Mouse (Mus musculus) stomach, embryonic 14.5 days (tissue): ENCODE measurements around the gene Bpifb4. TPM values are rescaled to one million over a fixed set of nuclear protein-coding genes. Genes with fewer than 3 reads are reported as not detected.

Source experiments
- ATAC-seq: fragments of 200-750 bp; cut with Nextera tagmentation; 2 replicates; pipeline ENCODE4 v1.8.0; 2017; ENCODE audit warnings: low read depth, moderate TSS enrichment; ENCODE audit not compliant: insufficient number of reproducible peaks, insufficient read depth, low FRiP score
- H3K27ac ChIP-seq: fragments of 300-500 bp; sonication (generic); 2 replicates; pipeline ENCODE4 v1.5.1; 2014; ENCODE audit warnings: mild to moderate bottlenecking, low read length, moderate library complexity, mixed read lengths
- H3K27me3 ChIP-seq: fragments of 300-500 bp; sonication (generic); 2 replicates; pipeline ENCODE4 v1.6.1; 2014; ENCODE audit warnings: low read length, control low read depth, mixed read lengths; ENCODE audit not compliant: control insufficient read depth, insufficient read depth
- H3K36me3 ChIP-seq: fragments of 300-500 bp; sonication (generic); 2 replicates; pipeline ENCODE4 v1.6.1; 2014; ENCODE audit warnings: mild to moderate bottlenecking, control low read depth, low read length, moderate library complexity, mixed read lengths; ENCODE audit not compliant: control insufficient read depth, insufficient read depth
- H3K4me1 ChIP-seq: fragments of 300-500 bp; sonication (generic); 2 replicates; pipeline ENCODE4 v1.6.1; 2014; ENCODE audit warnings: low read length, control low read depth, mixed read lengths; ENCODE audit not compliant: control insufficient read depth, insufficient read depth
- H3K4me2 ChIP-seq: fragments of 300-500 bp; sonication (generic); replicated peaks from 2 replicates; pipeline ENCODE4 v1.6.1; 2014; ENCODE audit warnings: low read depth, low read length, control low read depth
- H3K4me3 ChIP-seq: fragments of 300-500 bp; sonication (generic); 2 replicates; pipeline ENCODE4 v1.5.1; 2014; ENCODE audit warnings: low read depth, low read length, control low read depth
- H3K9ac ChIP-seq: fragments of 300-500 bp; sonication (generic); replicated peaks from 2 replicates; pipeline ENCODE4 v1.6.1; 2014; ENCODE audit warnings: low read depth, mild to moderate bottlenecking, control low read depth, low read length, moderate library complexity, mixed read lengths
- H3K9me3 ChIP-seq: fragments of 300-500 bp; sonication (generic); 2 replicates; pipeline ENCODE4 v1.6.1; 2016; ENCODE audit warnings: low read depth, low read length, control low read depth; ENCODE audit not compliant: control insufficient read depth
- WGBS: fragments of 180-500 bp; shearing (Covaris S2); extraction: QIAGEN DNeasy Blood & Tissue Kit; methylation state at CpG from one replicate; pipeline ENCODE4 v1.1.7; 2014; 5-methylcytosine and 5-hydroxymethylcytosine counted together
- polyA plus RNA-seq: library from polyadenylated mRNA; unstranded; fragments of >200 nt; fragmentation: Nextera tagmentation; extraction: Ambion mirVana; gene quantifications from 2 replicates; pipeline ENCODE4 v1.2.1, GENCODE M21; 2014

The Bpifb4 gene
- polyA plus RNA-seq = not detected in 2 replicates

GRCm38 (mm10) chr2:153937843-153938242 lies at the start of gene Bpifb4:
TSS of gene Bpifb4 (plus strand) at chr2:153938212.
- WGBS = 86% methylated on average over 5 of the region's 5 CpGs
- no peak for ATAC-seq
- Histone ChIP-seq H3K36me3 (no peaks in the 10 kb centered on the region), H3K9me3 (no peaks in the 10 kb centered on the region), H3K9ac (no peak within 1 kb of the TSS), H3K4me1 (no peaks in the 10 kb centered on the region), H3K4me3 (no peak within 1 kb of the TSS), H3K27ac (no peak within 1 kb of the TSS), H3K4me2 (no peak within 1 kb of the TSS), H3K27me3 (no peaks in the 10 kb centered on the region)

DNA sequence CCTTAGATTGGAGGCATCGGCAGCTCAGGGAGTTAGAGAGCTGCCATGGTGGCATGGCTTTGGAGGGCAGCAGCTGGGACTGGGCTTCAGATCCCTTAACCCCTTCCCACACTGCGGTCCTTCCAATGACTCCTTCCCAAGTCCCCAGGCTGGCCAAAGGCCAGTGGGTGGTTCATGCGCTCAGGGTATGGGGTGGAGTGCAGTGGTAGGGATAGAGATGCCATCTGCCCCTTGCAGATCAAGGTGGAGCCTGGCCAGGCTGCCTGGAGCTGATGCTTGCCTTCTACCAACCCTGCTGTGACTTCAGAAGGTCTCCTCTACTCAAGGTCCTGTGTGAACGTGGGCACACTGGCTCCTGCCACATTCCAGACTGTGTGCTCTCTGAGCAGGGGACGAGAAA lies 38.9 kb upstream of the Bpifb4 start:
- no peak overlapping the region for H3K4me3 ChIP-seq
- no peak overlapping the region for H3K27ac ChIP-seq
- H3K9ac ChIP-seq = no peak overlapping the region
- H3K36me3 ChIP-seq = no peaks in the 10 kb centered on the region
- H3K27me3 ChIP-seq = no peaks in the 10 kb centered on the region
- no peak overlapping the region for H3K4me2 ChIP-seq
- ATAC-seq = no peak
- no peaks in the 10 kb centered on the region for H3K9me3 ChIP-seq
- no peaks in the 10 kb centered on the region for H3K4me1 ChIP-seq
- 84% methylated on average over 5 of the region's 5 CpGs for WGBS

GRCm38 (mm10) chr2:153900088-153900487 lies 37.9 kb upstream of the Bpifb4 start, which contains the start of gene Bpifb6:
TSS of gene Bpifb6 (plus strand) at chr2:153900388.
- H3K4me3 ChIP-seq = no peak within 1 kb of the TSS
- H3K27ac ChIP-seq = no peak within 1 kb of the TSS
- H3K4me2 ChIP-seq = no peak within 1 kb of the TSS
- H3K4me1 ChIP-seq = no peaks in the 10 kb centered on the region
- H3K9me3 ChIP-seq = no peaks in the 10 kb centered on the region
- no peaks in the 10 kb centered on the region for H3K36me3 ChIP-seq
- 77% methylated on average over 4 of the region's 4 CpGs for WGBS
- no peak for ATAC-seq
- no peaks in the 10 kb centered on the region for H3K27me3 ChIP-seq
- no peak within 1 kb of the TSS for H3K9ac ChIP-seq

DNA sequence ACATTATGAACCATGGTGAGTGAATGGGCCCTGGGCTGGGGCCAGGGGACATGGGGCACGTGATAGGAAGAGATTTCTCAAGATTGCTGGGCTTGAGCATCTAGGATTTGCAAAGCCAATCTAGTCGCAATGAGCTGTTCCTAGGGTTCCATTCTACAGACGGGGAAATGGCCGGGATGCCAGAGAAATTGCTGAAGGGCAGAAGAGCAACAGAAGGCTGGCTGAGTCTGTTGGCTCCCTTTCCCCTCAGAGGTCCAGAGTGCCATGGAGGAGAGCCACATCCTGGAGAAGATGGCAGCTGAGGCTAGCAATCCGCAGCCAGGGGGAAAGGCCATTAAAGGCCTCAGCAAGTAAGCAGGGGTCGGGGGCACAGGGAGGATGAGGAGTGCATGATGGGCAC lies 35.3 kb upstream of the Bpifb4 start:
- Histone ChIP-seq H3K36me3 (no peaks in the 10 kb centered on the region), H3K27me3 (no peaks in the 10 kb centered on the region), H3K27ac (no peak overlapping the region), H3K4me3 (no peak overlapping the region), H3K9me3 (no peaks in the 10 kb centered on the region), H3K9ac (no peak overlapping the region), H3K4me2 (no peak overlapping the region), H3K4me1 (no peaks in the 10 kb centered on the region)
- 83% methylated on average over 6 of the region's 6 CpGs for WGBS
- no peak for ATAC-seq

DNA sequence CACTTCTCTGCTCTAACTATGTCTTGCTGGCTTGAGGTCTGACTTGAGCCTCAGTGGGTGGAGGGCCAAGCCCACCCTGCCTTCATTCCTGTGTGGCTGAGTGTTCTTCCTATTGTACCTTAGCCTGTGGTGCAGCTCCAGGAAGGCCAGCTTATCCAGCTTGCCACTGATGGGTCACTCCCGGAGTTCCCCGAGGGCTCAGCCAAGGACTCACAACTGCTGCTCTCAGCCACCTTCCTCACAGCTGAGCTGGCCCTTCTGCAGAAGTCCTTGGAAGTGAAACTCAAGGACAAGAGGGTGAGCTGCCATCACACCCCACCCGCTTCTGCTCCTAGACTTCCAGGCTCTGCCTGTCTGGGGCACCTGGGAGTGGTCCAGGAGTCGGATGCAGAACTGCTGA lies 31.4 kb upstream of the Bpifb4 start:
- H3K36me3 ChIP-seq = no peaks in the 10 kb centered on the region
- ATAC-seq = no peak
- no peaks in the 10 kb centered on the region for H3K27me3 ChIP-seq
- H3K9ac ChIP-seq = no peak overlapping the region
- H3K4me2 ChIP-seq = no peak overlapping the region
- 85% methylated on average over 4 of the region's 4 CpGs for WGBS
- no peak overlapping the region for H3K4me3 ChIP-seq
- H3K27ac ChIP-seq = no peak overlapping the region
- H3K4me1 ChIP-seq = no peaks in the 10 kb centered on the region
- no peaks in the 10 kb centered on the region for H3K9me3 ChIP-seq

DNA sequence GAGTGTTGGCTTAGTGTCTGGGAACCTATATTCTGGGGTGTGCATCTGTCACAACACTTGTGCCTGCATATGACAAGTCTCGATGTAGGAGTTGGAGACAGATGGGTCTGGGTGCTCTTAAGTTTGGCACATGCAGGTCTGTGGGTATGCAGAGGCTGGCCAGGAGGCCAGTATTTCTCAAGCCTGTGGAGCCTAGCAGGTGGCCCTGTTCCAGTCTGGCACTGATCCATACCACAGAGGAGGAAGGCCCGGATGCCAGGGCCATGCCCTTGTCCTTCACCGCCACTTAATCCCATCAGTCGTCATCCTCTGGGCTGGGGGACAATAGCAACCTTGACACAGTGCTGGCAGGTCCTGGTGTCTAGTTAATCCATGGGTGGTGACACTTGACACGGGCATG lies 23.9 kb upstream of the Bpifb4 start:
- Histone ChIP-seq H3K27me3 (no peaks in the 10 kb centered on the region), H3K9me3 (no peaks in the 10 kb centered on the region), H3K36me3 (no peaks in the 10 kb centered on the region), H3K4me3 (no peak overlapping the region), H3K27ac (no peak overlapping the region), H3K9ac (no peak overlapping the region), H3K4me1 (no peaks in the 10 kb centered on the region), H3K4me2 (no peak overlapping the region)
- whole genome bisulfite sequencing = 72% methylated on average over 5 of the region's 5 CpGs
- ATAC-seq = no peak

DNA sequence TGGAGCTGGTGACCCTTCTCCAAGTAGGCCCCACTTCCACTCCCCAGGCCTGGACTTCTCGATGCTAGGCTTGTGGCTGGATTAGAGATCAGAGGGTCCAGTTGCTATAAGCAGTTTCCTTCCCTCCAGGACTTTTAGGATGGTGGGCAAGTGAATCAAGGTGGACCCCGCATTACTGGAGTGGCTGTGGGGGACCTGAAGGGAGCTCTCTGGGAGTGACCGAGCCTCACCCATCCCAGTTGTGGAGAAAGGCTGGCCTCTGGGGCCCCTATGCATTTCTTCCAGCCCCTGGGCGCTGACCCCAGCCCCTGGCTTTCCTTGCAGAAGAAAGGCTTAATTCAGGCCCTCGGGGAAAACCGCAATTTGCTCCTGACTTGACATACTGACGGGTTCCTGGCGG lies 20.1 kb upstream of the Bpifb4 start, which contains the start of gene Bpifb3:
Gene Bpifb3, plus strand, starts transcription at position 301 of the 400 bp plus-strand sequence.
- Histone ChIP-seq H3K27ac (no peak within 1 kb of the TSS), H3K4me3 (no peak within 1 kb of the TSS), H3K9ac (no peak within 1 kb of the TSS), H3K4me1 (no peaks in the 10 kb centered on the region), H3K27me3 (no peaks in the 10 kb centered on the region), H3K9me3 (no peaks in the 10 kb centered on the region), H3K36me3 (no peaks in the 10 kb centered on the region), H3K4me2 (no peak within 1 kb of the TSS)
- whole genome bisulfite sequencing = 71% methylated on average over 8 of the region's 8 CpGs
- no peak for ATAC-seq

- no peak for ATAC-seq
- Histone ChIP-seq H3K9me3 (no peaks in the 10 kb centered on the region), H3K27me3 (no peaks in the 10 kb centered on the region), H3K4me3 (no peak overlapping the region), H3K4me1 (no peaks in the 10 kb centered on the region), H3K9ac (no peak overlapping the region), H3K27ac (no peak overlapping the region), H3K36me3 (no peaks in the 10 kb centered on the region), H3K4me2 (no peak overlapping the region)
- WGBS = 90% methylated on average over 6 of the region's 6 CpGs
Measured at GRCm38 (mm10) chr2:153921246-153921645, 16.8 kb upstream of the Bpifb4 start.

DNA sequence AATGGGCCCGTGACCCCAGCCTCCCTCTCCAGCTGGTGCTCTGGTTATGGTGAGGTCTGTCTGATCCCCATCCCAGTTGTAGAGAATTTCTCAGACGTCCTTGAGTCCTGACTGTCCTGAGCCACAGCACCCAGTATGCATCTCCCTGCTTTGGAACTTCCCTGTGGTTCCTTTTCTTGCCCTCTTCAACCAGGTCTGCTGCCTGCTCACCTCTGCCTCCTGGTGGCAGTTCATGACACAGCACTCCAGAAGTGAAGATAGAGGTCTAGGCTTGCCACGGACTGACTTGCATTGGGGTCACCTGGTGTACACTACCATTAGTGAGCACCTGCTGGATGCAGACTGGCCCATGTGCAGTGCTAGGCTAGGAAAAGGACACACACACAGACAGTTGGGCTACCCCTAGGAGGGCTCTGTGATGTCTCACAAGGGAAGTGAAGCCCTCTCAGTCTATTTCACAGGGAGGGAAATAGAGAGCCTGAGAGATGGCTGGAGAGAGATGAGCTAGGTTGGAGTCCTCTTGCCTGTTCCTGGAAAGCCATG lies 8.1 kb upstream of the Bpifb4 start:
- no peak overlapping the region for H3K9ac ChIP-seq
- H3K27me3 ChIP-seq = no peaks in the 10 kb centered on the region
- H3K4me2 ChIP-seq = no peak overlapping the region
- 45% methylated on average over 3 of the region's 3 CpGs for WGBS
- H3K9me3 ChIP-seq = no peaks in the 10 kb centered on the region
- no peak overlapping the region for H3K27ac ChIP-seq
- no peak overlapping the region for H3K4me3 ChIP-seq
- no peak for ATAC-seq
- H3K4me1 ChIP-seq = no peaks in the 10 kb centered on the region
- no peaks in the 10 kb centered on the region for H3K36me3 ChIP-seq
